Mouse (Mus musculus): Measurements from ENCODE around the gene Gm8439.

The Gm8439 gene

DNA sequence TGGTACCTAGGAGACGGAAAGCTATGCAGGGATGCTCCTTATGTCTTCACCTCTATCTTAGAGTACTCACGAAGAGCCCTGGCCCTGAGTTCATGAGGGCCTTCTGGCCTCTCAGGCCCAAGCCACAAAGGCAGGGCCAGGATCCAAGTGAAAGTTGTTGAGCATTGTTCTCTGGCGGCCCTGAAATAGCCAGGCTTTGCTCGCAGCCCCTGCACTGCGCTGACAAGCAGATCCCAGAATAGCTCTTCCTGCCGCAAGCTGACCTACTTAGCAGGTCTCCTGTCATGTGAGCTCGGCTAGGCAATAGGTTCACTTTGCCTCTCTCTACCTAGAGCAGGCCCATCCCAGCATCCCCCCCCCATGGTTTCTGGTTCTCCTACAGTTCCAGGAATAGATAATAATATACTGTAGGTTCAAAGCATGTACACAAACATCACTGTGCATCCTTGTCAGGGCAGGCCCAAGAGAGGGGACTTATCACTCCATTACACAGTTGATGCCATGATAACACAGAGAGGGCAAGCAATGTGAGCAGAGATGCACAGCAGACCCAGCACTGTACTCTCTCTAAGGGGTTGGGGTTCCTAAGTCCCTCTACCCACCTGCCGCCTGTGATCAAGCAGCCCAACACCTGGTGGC is 25.3 kb downstream of the Gm8439 start:
- peak; percentile 48 for DNase-seq

- DNase-seq: no peak
Observed at GRCm38 (mm10) chr4:120614644-120615043, 26.1 kb downstream of the Gm8439 start.

- no peak for DNase-seq
Observed at GRCm38 (mm10) chr4:120615528-120616081, 27.1 kb downstream of the Gm8439 start.

DNA sequence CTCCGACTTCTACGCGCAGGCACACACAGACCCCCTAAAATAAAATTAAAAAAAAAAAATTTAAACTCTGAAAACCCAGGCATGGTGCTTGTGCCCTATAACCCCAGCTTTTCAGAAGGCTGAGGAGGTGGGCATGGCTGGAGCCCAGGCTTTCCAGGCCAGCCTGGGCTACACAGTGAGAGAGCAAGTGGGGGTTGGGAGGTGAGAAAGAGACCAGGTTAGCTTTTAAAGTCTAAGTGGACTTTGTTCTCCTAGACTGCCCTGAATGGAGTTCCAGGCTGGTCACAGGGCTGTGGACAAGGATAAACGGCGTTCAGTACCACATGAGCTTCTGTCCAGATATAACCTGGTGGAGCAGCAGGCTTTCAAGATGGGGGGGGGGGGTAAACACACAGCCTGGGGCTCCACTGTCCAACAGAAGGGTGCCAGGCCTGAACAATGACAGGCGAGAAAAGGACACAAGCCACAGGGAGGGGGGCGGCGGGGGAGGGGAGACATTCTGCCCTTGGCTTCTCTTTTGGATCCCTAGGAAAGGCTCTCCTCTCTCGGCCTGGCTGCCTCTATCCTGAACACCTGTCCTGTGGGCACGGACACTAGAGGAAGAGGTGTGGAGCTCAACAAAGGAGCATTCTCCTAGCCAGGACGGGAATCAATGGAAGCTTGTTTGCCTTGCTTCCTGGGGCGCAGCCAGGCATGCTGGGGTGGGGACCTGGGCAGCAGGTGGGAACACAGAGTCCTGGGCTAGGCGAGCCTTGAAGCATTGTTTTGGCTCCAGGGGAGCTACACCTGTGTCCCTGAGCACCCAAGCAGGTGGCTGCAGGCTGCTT is 27.9 kb downstream of the Gm8439 start:
- DNase-seq: no peak

DNA sequence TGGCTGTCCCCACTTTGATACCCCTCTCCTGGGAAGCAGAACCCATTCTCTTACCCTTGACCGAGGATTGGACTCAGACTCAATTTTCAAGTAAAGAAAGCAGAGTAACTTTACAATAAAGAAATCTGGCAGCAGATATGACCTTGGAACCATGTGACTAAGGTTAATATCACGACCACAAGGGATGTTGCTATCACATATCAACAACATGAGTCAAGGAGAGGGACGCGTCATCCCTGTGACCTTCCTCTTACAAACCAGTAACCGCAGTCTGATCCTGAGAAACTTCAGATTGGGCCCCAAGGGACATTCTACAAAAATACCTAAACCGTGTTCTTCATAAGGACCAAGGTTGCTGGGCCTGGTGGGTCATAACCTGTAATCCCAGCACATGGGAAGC is 39.2 kb downstream of the Gm8439 start:
- no peak for DNase-seq

DNA sequence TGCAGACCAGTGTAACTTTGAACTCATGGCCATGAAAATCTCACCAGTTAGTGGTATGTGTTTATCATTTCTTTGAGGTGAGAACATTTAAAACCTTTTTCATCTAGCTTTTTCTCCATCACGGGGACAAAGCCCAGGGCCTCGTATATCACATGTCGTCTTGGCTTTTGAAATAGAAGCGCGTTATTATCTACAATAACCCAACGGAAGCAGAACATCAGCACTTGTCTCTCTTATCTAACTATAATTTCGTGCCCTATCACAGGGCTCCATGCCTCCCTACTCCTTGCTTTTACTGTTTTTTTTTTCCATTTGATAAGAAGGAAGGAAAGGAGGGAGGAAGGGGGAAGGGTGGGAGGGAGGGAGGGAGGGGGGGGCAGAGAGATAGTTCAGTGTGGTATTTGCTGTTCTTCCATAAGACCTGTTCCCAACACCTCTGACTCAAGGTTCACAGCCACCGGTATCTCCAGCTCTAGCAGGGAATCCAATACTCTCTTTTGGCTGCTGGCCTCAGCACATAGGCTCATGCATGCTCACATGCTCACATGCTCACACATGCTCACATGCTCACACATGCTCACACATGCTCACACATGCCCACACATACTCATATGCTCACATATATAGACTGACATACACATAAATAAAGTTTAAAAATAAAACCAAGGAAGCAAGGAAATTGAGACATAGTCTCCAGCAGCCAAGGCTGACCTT is 41.8 kb downstream of the Gm8439 start:
- no peak for DNase-seq

DNA sequence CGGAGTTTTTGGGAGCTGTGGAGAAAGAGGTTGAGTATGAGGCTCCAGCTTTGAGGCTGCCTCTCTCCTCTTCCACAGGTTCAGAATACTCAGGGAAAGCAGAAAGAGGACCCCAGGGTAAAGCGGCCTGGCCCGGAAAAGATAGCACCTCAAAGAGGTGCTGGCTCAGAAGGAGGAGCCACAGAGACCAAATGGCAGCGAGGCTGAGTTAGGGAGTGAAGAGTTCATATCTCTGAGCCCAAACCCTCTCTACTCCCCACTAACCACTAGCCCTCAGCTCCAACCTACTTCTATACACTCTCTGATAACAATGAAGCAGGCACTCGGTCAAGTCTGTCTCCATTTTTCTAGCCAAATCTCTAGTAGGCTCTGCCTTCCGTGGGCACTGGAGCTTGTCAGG is 43.3 kb downstream of the Gm8439 start:
- no peak for DNase-seq

GRCm38 (mm10) chr4:120635351-120635750 is 46.8 kb downstream of the Gm8439 start:
- DNase-seq: no peak

GRCm38 (mm10) chr4:120641946-120642345 is 53.4 kb downstream of the Gm8439 start:
- no peak for DNase-seq

- DNase-seq: no peak
Observed at GRCm38 (mm10) chr4:120643899-120644298, 55.4 kb downstream of the Gm8439 start.

DNA sequence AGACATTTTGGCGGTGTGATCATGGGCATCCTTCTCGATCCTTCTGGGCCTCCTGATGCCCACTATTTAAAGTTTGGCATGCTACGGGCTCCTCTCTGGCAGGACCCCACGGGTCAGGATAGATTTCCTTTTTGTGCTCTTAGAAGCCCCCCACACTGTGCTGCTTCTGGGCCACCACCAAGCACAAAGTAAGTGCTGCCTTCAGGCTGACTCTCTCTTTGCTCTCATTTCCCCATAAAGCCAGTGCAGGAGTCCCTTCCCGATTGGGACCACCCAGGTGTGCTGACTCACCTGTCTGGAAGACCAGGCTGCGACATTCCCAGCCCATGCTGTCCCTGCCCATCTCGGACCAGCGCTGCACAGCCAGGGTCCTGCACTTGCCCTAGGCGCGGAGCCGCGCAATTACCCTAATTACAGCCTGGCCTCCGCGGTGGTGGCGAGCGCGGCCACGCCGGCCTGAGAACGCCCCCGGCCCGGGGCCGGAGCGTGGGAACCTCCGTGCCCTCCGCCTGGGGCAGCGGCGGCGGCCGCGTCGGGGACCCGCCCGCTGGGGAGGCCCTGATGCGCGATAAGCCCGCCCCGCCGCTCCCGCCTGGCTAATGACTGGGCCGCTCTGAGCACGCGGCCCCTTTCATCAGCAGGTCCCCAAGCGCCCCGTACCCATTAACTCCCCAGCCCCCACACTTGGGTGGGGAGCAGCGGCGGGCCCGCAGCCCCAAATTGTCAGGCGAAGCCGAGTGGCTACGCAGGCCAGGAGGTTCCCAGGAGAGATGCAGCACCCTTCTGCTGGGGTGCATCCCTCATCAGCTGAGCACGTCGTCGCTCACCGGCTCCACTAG is 61.0 kb downstream of the Gm8439 start:
- DNase-seq: peak; percentile 54

GRCm38 (mm10) chr4:120650208-120650592 is 61.7 kb downstream of the Gm8439 start:
- DNase-seq: no peak

- no peak for DNase-seq
Observed at GRCm38 (mm10) chr4:120655898-120656297, 67.4 kb downstream of the Gm8439 start.

Measured in right cerebral cortex, postnatal 14 days (tissue).